Mouse (Mus musculus): ENCODE data around the gene Acoxl. TPM values are rescaled to one million over a fixed set of nuclear protein-coding genes. Genes with fewer than 3 reads are reported as not detected.

The Acoxl gene
- polyA plus RNA-seq, 1 experiment, result not detected

DNA sequence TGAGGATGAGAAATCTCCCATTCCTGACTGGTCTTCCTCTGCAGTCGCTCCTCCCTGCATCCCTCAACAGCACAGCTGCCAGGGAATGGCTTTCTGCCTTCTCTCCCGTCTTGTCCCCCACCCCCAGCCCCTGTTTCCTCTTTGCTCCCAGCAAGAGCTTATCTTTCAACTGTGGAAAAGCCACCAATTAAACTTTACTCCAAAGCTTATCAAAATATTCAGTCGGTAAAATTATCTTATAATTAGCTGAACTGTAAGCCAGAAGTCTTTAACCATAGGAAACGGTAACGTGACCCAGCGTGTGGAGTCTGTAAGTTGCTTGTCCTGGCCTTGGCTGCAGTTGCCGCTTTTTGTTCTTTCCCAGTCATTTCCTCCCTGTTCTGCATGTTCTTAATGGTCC lies 70.2 kb downstream of the Acoxl start:
- Histone ChIP-seq H3K27ac (ENCODE audit: insufficient read depth, low read depth, low read length) (no peak overlapping the region), H3K4me1 (ENCODE audit: control insufficient read depth, insufficient read depth, low read length) (no peaks in the 10 kb centered on the region), H3K4me3 (ENCODE audit: insufficient read depth, low read depth, low read length) (no peak overlapping the region)
- WGBS, result 63% methylated on average over 7 of the region's 7 CpGs
- no peak for TF ChIP-seq CTCF (IDR thresholded peaks at IDR 0.05; ENCODE audit: insufficient read depth, low read depth, low read length)

DNA sequence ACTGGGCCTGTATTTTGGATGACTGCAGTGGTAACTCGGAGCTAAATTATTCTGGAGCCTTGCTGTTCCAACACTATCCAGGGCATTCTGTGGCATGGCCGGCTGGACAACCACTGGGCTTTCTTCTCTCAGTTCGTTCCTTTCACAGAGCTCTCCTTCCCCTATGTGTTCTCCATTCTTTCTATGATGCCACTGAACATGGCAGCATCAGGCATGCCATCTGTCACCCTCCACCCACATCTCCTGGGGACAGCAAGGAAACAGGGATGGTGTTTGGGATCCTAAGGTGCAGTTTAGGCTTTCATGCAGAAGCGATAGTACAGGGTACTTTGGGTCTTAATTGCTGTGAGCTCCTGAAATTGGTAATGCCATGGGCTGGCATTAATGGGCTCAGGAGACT lies 71.1 kb downstream of the Acoxl start:
- 93% methylated on average over 4 of the region's 4 CpGs for WGBS

DNA sequence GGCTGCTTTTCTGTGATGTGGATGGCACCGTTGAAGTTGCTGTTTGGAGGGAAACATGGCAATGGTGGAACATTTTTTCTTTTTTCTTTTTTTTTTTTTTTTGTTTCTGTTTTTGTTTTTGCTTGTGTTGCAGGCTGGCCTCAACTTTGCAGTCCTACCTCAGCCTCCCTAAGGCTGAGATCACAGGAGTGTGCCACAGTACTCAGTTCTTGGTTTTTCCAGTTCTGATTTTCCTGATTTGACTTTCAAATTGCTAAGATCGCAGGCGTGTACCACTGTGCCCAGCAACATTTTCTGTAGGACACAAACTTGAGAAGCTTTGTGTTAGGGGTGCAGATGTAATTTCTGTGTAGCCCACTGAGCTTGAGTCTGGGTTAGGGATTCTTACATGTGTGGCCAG lies 72.9 kb downstream of the Acoxl start:
- Histone ChIP-seq H3K4me1 (ENCODE audit: control insufficient read depth, insufficient read depth, low read length) (no peaks in the 10 kb centered on the region), H3K4me3 (ENCODE audit: insufficient read depth, low read depth, low read length) (no peak overlapping the region), H3K27ac (ENCODE audit: insufficient read depth, low read depth, low read length) (no peak overlapping the region)
- TF ChIP-seq CTCF (IDR thresholded peaks at IDR 0.05; ENCODE audit: insufficient read depth, low read depth, low read length) (no peak), POLR2A (IDR thresholded peaks at IDR 0.05; ENCODE audit: insufficient read depth, low read depth, low read length) (no peak)
- 89% methylated on average over 3 of the region's 3 CpGs for WGBS

More for the DNA sequence above, 71.1 kb downstream of the Acoxl start:
- no peak for TF ChIP-seq POLR2A (IDR thresholded peaks at IDR 0.05; ENCODE audit: insufficient read depth, low read depth, low read length)
- no peak for TF ChIP-seq CTCF (IDR thresholded peaks at IDR 0.05; ENCODE audit: insufficient read depth, low read depth, low read length)
- no peaks in the 10 kb centered on the region for H3K4me1 ChIP-seq (ENCODE audit: control insufficient read depth, insufficient read depth, low read length)
- no peak overlapping the region for H3K4me3 ChIP-seq (ENCODE audit: insufficient read depth, low read depth, low read length)
- H3K27ac ChIP-seq (ENCODE audit: insufficient read depth, low read depth, low read length), result no peak overlapping the region

DNA sequence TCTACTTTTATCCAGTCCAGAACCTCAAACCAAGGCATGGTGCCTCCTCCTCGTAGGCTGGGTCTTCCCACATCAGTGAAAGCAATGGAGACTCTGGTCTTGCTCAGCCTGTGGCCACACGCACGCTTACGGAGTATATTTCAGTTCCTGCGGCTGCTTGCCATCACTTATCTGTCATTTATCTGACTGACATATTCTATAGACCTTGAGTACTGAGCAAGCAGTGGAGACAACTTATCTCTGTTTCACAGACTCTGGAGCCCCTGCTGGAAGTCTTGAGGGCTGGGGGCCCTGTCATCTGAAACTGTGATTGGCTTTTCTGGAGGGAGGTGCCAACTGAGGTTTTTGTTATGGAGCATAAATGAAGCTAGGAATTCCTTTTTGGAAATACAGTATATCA lies 75.4 kb downstream of the Acoxl start:
- TF ChIP-seq POLR2A (IDR thresholded peaks at IDR 0.05; ENCODE audit: insufficient read depth, low read depth, low read length) (no peak), CTCF (IDR thresholded peaks at IDR 0.05; ENCODE audit: insufficient read depth, low read depth, low read length) (no peak)
- WGBS, result 96% methylated on average over 5 of the region's 5 CpGs
- H3K4me3 ChIP-seq (ENCODE audit: insufficient read depth, low read depth, low read length), result no peak overlapping the region
- no peak overlapping the region for H3K27ac ChIP-seq (ENCODE audit: insufficient read depth, low read depth, low read length)
- peaks cover 4% of the 10 kb centered on the region for H3K4me1 ChIP-seq (ENCODE audit: control insufficient read depth, insufficient read depth, low read length)

DNA sequence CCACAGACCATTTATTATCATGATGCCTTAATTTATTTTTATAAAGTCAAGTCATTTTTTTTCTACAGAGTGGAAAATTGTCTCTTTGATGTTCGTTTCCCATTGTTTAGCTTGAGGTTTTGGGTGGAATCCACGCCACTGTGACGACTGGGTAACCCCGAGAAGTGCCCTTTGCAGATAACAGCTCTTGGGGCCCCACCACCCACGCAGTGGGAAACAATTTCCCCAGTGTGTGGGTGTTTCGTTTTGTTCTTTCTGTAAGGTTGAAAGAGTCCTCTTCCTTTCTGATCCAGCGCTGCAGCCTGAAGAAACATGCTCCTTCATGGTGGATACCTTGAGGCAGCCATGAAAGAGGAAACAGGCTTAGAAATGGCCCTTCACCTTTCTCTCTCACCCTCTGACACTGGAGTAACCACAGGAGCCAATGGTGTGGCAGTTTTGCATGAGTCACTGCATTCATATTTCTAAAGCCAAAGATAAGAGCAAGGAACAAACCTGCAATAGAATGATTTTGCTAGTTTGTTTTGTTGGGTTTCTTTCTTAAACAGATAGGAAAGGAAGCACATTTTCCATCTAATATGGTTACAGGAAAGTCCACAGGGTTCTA lies 78.2 kb downstream of the Acoxl start:
- 40% methylated on average over 7 of the region's 7 CpGs for WGBS
- Histone ChIP-seq H3K4me3 (ENCODE audit: insufficient read depth, low read depth, low read length) (no peak overlapping the region), H3K4me1 (ENCODE audit: control insufficient read depth, insufficient read depth, low read length) (peaks cover 4% of the 10 kb centered on the region), H3K27ac (ENCODE audit: insufficient read depth, low read depth, low read length) (no peak overlapping the region)
- no peak for TF ChIP-seq POLR2A (IDR thresholded peaks at IDR 0.05; ENCODE audit: insufficient read depth, low read depth, low read length)
- TF ChIP-seq CTCF (IDR thresholded peaks at IDR 0.05; ENCODE audit: insufficient read depth, low read depth, low read length), result no peak

DNA sequence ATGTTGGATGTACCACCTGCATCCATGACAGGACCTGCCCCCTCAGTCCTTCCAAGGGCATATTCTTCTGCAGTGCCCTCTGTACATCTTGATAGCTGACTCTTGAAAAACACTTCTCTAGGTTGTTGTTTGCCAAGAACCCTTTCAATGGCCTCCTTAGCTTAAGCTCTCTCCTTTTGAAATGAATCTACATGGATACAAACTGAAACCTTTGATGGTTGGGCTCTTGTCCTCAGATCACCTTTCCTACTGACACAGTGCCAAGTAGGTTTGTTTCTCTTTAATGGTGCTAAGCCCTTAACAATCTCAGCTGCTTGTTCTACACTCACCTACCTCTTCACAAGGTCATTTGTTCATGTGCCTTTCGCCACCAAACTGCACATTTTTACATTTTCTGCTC lies 81.1 kb downstream of the Acoxl start:
- 98% methylated on average over 1 of the region's 1 CpGs for WGBS
- TF ChIP-seq CTCF (IDR thresholded peaks at IDR 0.05; ENCODE audit: insufficient read depth, low read depth, low read length) (no peak), POLR2A (IDR thresholded peaks at IDR 0.05; ENCODE audit: insufficient read depth, low read depth, low read length) (no peak)
- peaks cover 10% of the 10 kb centered on the region for H3K4me1 ChIP-seq (ENCODE audit: control insufficient read depth, insufficient read depth, low read length)
- no peak overlapping the region for H3K4me3 ChIP-seq (ENCODE audit: insufficient read depth, low read depth, low read length)
- no peak overlapping the region for H3K27ac ChIP-seq (ENCODE audit: insufficient read depth, low read depth, low read length)

DNA sequence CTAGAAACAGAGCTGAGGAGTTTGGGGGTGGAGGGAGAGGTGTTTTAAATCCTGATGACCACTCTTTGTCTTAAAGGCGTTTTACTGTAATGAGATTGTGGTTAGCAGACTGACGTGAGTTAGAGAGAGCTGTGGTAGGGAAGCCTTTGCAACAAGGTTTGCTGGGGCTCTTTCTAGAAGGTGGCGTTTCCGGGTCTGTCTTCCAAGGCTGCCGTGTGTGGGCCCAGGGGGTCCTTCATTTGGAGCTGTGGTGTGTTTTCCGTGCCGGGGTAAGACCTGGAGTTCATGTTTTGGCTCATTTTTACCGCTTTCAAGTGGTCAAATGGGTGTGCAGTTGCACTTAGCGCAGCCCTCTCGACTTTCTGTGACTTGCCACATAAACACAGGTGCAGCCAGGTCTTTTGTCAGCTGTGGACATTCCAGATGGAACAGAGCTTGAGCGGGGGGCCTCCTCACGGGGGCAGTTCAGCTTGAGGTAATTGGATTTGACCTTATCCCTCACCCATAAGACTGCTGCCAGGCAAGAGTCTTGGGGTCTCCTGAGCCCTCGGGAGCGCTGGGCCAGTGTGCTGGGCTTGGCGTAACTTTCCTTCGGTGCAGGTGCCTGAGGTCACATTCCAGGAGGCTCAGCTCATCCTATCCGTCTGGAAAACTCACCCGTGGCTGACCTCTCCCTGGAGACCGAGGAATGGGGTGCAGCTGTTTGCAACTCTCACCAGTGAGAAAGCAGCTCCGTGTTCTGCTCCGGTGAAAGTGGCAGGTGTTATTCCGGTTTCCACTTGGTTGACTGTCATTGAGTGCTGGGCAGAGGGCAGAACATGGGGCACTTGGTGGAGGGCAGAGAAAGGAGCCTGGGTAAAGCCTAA lies 83.6 kb downstream of the Acoxl start:
- peaks cover 7% of the 10 kb centered on the region; the same call in 1 of the 2 replicates for H3K4me1 ChIP-seq (ENCODE audit: control insufficient read depth, insufficient read depth, low read length)
- TF ChIP-seq POLR2A (IDR thresholded peaks at IDR 0.05; ENCODE audit: insufficient read depth, low read depth, low read length), result no peak
- TF ChIP-seq CTCF (IDR thresholded peaks at IDR 0.05; ENCODE audit: insufficient read depth, low read depth, low read length), result no peak
- H3K27ac ChIP-seq (ENCODE audit: insufficient read depth, low read depth, low read length), result no peak overlapping the region
- 73% methylated on average over 22 of the region's 22 CpGs for WGBS
- H3K4me3 ChIP-seq (ENCODE audit: insufficient read depth, low read depth, low read length), result no peak overlapping the region

DNA sequence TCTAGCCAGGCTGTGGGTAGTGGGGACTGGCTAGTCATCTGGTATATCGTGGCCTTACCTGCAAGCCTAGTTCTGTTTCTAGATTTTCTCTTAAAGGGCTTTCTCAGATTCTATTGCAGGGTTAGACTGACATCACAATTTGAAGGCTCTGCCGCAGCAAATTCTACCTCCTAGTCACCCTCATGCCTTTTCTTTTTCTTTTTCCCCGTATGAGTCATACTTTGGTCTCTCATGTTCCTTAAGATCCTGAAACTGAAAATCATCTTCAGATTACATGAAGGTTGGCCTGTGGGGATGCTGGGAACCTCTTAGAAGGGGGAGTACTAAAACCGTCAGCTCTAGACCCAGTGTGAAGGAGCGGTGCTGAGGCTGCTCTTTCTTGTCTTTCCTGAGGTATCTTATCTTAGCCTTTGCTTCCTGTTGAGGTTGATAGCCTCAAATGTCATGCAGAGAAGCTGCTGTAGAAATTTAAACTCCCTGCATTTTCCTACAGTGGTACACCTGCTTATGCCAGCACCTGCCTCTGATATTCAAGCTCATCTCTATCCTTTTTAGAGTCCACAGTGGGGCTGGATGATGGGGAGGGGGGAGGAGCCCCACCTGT lies 84.5 kb downstream of the Acoxl start:
- TF ChIP-seq POLR2A (IDR thresholded peaks at IDR 0.05; ENCODE audit: insufficient read depth, low read depth, low read length) (no peak), CTCF (IDR thresholded peaks at IDR 0.05; ENCODE audit: insufficient read depth, low read depth, low read length) (no peak)
- H3K4me1 ChIP-seq (ENCODE audit: control insufficient read depth, insufficient read depth, low read length), result peaks cover 11% of the 10 kb centered on the region
- 70% methylated on average over 5 of the region's 5 CpGs for WGBS
- H3K4me3 ChIP-seq (ENCODE audit: insufficient read depth, low read depth, low read length), result no peak overlapping the region
- H3K27ac ChIP-seq (ENCODE audit: insufficient read depth, low read depth, low read length), result no peak overlapping the region

DNA sequence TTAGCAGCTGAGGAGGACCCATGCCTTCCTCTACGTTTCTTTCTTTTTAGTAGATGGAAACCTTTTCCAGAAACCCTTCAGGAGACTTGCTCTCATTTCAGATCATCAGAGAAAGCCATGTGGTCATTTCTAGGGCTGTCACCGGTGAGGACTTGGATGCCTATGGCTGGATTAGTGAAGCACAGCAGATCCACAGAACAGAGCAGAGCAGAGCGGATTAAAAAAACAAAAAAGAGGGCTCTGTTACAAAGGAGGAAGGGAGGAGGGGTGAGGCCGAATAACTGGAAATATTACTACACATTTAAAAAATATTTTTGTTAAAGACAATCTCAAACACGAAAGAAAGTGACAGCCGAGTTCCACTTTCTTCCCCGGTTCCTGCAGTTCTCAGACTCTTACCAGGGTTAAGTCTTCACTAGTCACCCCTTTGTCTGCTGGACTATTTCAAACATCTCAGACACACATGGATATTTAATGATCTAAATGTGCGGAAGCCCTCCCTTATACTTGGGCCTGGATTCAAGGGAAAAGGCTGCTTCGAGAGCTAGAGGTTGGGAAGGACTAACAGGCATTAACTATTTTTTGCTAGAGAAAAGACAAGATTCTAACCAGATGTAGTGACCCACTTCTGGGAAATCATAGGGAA lies 88.1 kb downstream of the Acoxl start:
- Histone ChIP-seq H3K27ac (ENCODE audit: insufficient read depth, low read depth, low read length) (no peak overlapping the region), H3K4me1 (ENCODE audit: control insufficient read depth, insufficient read depth, low read length) (peaks cover 16% of the 10 kb centered on the region), H3K4me3 (ENCODE audit: insufficient read depth, low read depth, low read length) (no peak overlapping the region)
- no peak for TF ChIP-seq POLR2A (IDR thresholded peaks at IDR 0.05; ENCODE audit: insufficient read depth, low read depth, low read length)
- no peak for TF ChIP-seq CTCF (IDR thresholded peaks at IDR 0.05; ENCODE audit: insufficient read depth, low read depth, low read length)
- WGBS, result 83% methylated on average over 9 of the region's 9 CpGs

Measured in olfactory bulb, adult 2 months (tissue).